9 mouse cellular contexts compared by ENCODE assay signal in the genomic region with DNA sequence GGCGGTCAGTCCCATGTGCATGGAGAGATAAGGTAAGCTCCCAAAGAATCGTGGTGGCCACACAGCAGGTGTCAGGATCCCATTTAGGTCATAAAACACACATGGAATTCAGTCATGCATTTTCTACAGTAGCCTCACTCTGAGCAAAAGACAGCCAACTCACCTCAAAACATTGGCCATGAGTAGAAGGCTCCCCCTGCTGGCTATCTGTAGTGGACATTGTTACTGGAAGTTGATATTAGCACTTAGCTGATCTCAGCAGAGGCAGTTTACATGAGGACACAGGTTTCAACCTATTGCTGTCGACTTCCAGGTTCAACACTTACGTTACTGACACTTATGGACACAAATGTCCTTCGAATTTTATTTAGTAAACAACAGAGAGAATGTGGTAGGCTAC. TPM values are rescaled to one million over a fixed set of nuclear protein-coding genes. Genes with fewer than 3 reads are reported as not detected.
A peak's percentile ranks its signal among the peaks of the same experiment; 100 is the strongest.
DNase-seq lines count a peak whose midpoint lies in the region; ATAC-seq and TF ChIP-seq lines count a peak whose summit lies in the region.
"Had no signal": no experiment of that assay in that cellular context is flagged by ENCODE, and none has a peak within 500 bp of the region (broad histone marks: within the 10 kb centered on the region; RNA-seq: fewer than 3 reads in every experiment).

No protein-coding gene starts in this region.

- DNase-seq in heart, postnatal 10 days = peak; percentile 58 to 83
- DNase-seq in adrenal gland, postnatal 25 days = peak; percentile 52
- peak; percentile 75 for DNase-seq in embryonic facial prominence, embryonic 14.5 days (ENCODE audit: low spot score)
- peak; percentile 47 for DNase-seq in layer of hippocampus, adult 9-11 months
- peak; percentile 76 for DNase-seq in lung, postnatal 0 days (ENCODE audit: low spot score)
- DNase-seq in right cerebral cortex, adult 18-20 months = peak; percentile 49

- WGBS in heart, embryonic 12.5 days = 34% methylated on average over 5 of the region's 5 CpGs
- 33% methylated on average over 5 of the region's 5 CpGs for WGBS in embryonic facial prominence, embryonic 14.5 days
- WGBS in hindbrain, embryonic 16.5 days = 38% methylated on average over 5 of the region's 5 CpGs
- 34% methylated on average over 5 of the region's 5 CpGs for WGBS in lung, postnatal 0 days

- H3K4me3 ChIP-seq in heart, embryonic 12.5 days = no peak overlapping the region
- H3K4me3 ChIP-seq in embryonic facial prominence, embryonic 14.5 days (ENCODE audit: low read depth, low read length) = no peak overlapping the region
- no peak overlapping the region for H3K4me3 ChIP-seq in hindbrain, embryonic 16.5 days (ENCODE audit: low read length)
- no peak overlapping the region for H3K4me3 ChIP-seq in lung, postnatal 0 days (ENCODE audit: low read depth, low read length)
- H3K4me3 ChIP-seq: limb, embryonic 12.5 days had no signal

- 0 out of 2 replicates have a peak, but pooled peaks cover under 1% of the 10 kb centered on the region for H3K4me1 ChIP-seq in heart, embryonic 12.5 days (replicated peaks)
- H3K4me1 ChIP-seq in embryonic facial prominence, embryonic 14.5 days (ENCODE audit: control insufficient read depth, insufficient read depth, low read length) = no peaks in the 10 kb centered on the region
- H3K4me1 ChIP-seq in hindbrain, embryonic 16.5 days (ENCODE audit: control insufficient read depth, insufficient read depth, low read depth, low read length) = no peaks in the 10 kb centered on the region
- no peaks in the 10 kb centered on the region for H3K4me1 ChIP-seq in lung, postnatal 0 days (ENCODE audit: insufficient read depth, low read depth, low read length)
- H3K4me1 ChIP-seq: limb, embryonic 12.5 days had no signal

- H3K27me3 ChIP-seq in heart, embryonic 12.5 days (replicated peaks) = peaks cover 23% of the 10 kb centered on the region
- H3K27me3 ChIP-seq in embryonic facial prominence, embryonic 14.5 days (replicated peaks; ENCODE audit: control insufficient read depth, insufficient read depth, low read length) = peaks cover 11% of the 10 kb centered on the region
- H3K27me3 ChIP-seq in hindbrain, embryonic 16.5 days (replicated peaks; ENCODE audit: control insufficient read depth, insufficient read depth, low read length) = peaks cover 12% of the 10 kb centered on the region
- H3K27me3 ChIP-seq in lung, postnatal 0 days (replicated peaks; ENCODE audit: insufficient read depth, low read length) = peaks cover 9% of the 10 kb centered on the region; the same call in 1 of the 2 replicates

- intact Hi-C loops in heart, postnatal 10 days (cut with DNase I) = loop anchor here (1.0 to 10.0 kb wide), 3 partner anchors 117 to 845 kb away; no protein-coding TSS in a partner anchor

- ATAC-seq in heart, embryonic 12.5 days (ENCODE audit: insufficient number of reproducible peaks, low FRiP score) = no peak
- ATAC-seq in embryonic facial prominence, embryonic 14.5 days (ENCODE audit: low read depth) = peak; percentile 57; the same call in 1 of the 2 replicates
- ATAC-seq in hindbrain, embryonic 16.5 days = peak; percentile 89
- ATAC-seq in lung, postnatal 0 days = no peak

- H3K36me3 ChIP-seq in heart, embryonic 12.5 days = peaks cover 10% of the 10 kb centered on the region
- H3K36me3 ChIP-seq in embryonic facial prominence, embryonic 14.5 days (ENCODE audit: control insufficient read depth, insufficient read depth, low read length) = no peaks in the 10 kb centered on the region; the same call in 1 of the 2 replicates
- H3K36me3 ChIP-seq in hindbrain, embryonic 16.5 days (ENCODE audit: control insufficient read depth, insufficient read depth, low read length) = no peaks in the 10 kb centered on the region; the same call in 1 of the 2 replicates
- no peaks in the 10 kb centered on the region for H3K36me3 ChIP-seq in lung, postnatal 0 days (ENCODE audit: insufficient read depth, low read length)

- H3K9me3 ChIP-seq in heart, embryonic 12.5 days (replicated peaks) = no peaks in the 10 kb centered on the region
- H3K9me3 ChIP-seq in embryonic facial prominence, embryonic 14.5 days (ENCODE audit: control insufficient read depth, low read length) = no peaks in the 10 kb centered on the region
- no peaks in the 10 kb centered on the region for H3K9me3 ChIP-seq in hindbrain, embryonic 16.5 days (ENCODE audit: control insufficient read depth, low read length)
- H3K9me3 ChIP-seq in lung, postnatal 0 days (ENCODE audit: low read length) = no peaks in the 10 kb centered on the region
- H3K9me3 ChIP-seq: limb, embryonic 12.5 days had no signal

- no peak for TF ChIP-seq EP300 in lung, postnatal 0 days (IDR thresholded peaks at IDR 0.05)

- no peak overlapping the region for H3K4me2 ChIP-seq in heart, embryonic 12.5 days
- H3K4me2 ChIP-seq in embryonic facial prominence, embryonic 14.5 days (ENCODE audit: low read depth, low read length) = no peak overlapping the region
- H3K4me2 ChIP-seq in hindbrain, embryonic 16.5 days (ENCODE audit: low read length) = no peak overlapping the region
- H3K4me2 ChIP-seq in lung, postnatal 0 days (replicated peaks; ENCODE audit: low read depth, low read length) = no peak overlapping the region
- H3K4me2 ChIP-seq: limb, embryonic 12.5 days had no signal

- H3K9ac ChIP-seq in heart, embryonic 12.5 days = no peak overlapping the region
- no peak overlapping the region for H3K9ac ChIP-seq in embryonic facial prominence, embryonic 14.5 days (ENCODE audit: low read depth, low read length)
- H3K9ac ChIP-seq in hindbrain, embryonic 16.5 days (ENCODE audit: low read depth, low read length) = no peak overlapping the region
- no peak overlapping the region for H3K9ac ChIP-seq in lung, postnatal 0 days (replicated peaks; ENCODE audit: low read depth)
- H3K9ac ChIP-seq: limb, embryonic 12.5 days had no signal

- TF ChIP-seq CTCF in lung, postnatal 0 days (IDR thresholded peaks at IDR 0.05) = peak; percentile 89

- H3K27ac ChIP-seq in heart, embryonic 12.5 days (ENCODE audit: poor library complexity, severe bottlenecking) = no peak overlapping the region
- H3K27ac ChIP-seq in embryonic facial prominence, embryonic 14.5 days (replicated peaks; ENCODE audit: low read depth, low read length) = no peak overlapping the region
- no peak overlapping the region for H3K27ac ChIP-seq in hindbrain, embryonic 16.5 days (ENCODE audit: low read depth, low read length)
- H3K27ac ChIP-seq in lung, postnatal 0 days (ENCODE audit: low read length) = no peak overlapping the region
- H3K27ac ChIP-seq: limb, embryonic 12.5 days had no signal

RNA-seq across cellular contexts. Expression of a gene that starts 5.9 kb away (rescaled TPM):
- under 1 TPM; 0.34 to 0.35 TPM for total RNA-seq in heart, postnatal 10 days (2021)
- polyA plus RNA-seq in heart, embryonic 12.5 days (2016; fragmentation: Nextera tagmentation; extraction: Ambion mirVana) = 0.14 TPM in 1 of 2 replicates, not detected in the other
- not detected in 2 replicates for total RNA-seq in adrenal gland, postnatal 25 days (2021)
- 4.6 and 5.6 TPM in 2 replicates for polyA plus RNA-seq in embryonic facial prominence, embryonic 14.5 days (2014; fragmentation: Nextera tagmentation; extraction: Ambion mirVana)
- polyA plus RNA-seq in hindbrain, embryonic 16.5 days (2015; fragmentation: Nextera tagmentation; extraction: Ambion mirVana) = 0.80 and 0.84 TPM in 2 replicates
- 0.08 TPM in 1 of 2 replicates, not detected in the other for polyA plus RNA-seq in lung, postnatal 0 days (2015; fragmentation: Nextera tagmentation; extraction: Ambion mirVana)

RNA-seq across cellular contexts. Expression of a gene that starts 21.3 kb away (rescaled TPM):
- total RNA-seq in heart, postnatal 10 days (2021) = 10 to 100 TPM; 43.1 to 44.8 TPM
- polyA plus RNA-seq in heart, embryonic 12.5 days (2016; fragmentation: Nextera tagmentation; extraction: Ambion mirVana) = 107 and 116 TPM in 2 replicates
- total RNA-seq in adrenal gland, postnatal 25 days (2021) = 50.2 and 66.6 TPM in 2 replicates
- polyA plus RNA-seq in embryonic facial prominence, embryonic 14.5 days (2014; fragmentation: Nextera tagmentation; extraction: Ambion mirVana) = 145 and 153 TPM in 2 replicates
- 106 and 115 TPM in 2 replicates for polyA plus RNA-seq in hindbrain, embryonic 16.5 days (2015; fragmentation: Nextera tagmentation; extraction: Ambion mirVana)
- 85.4 and 88.8 TPM in 2 replicates for polyA plus RNA-seq in lung, postnatal 0 days (2015; fragmentation: Nextera tagmentation; extraction: Ambion mirVana)

RNA-seq across cellular contexts. Expression of a gene that starts 21.4 kb away (rescaled TPM):
- 1 to 10 TPM; 2.6 to 2.8 TPM for total RNA-seq in heart, postnatal 10 days (2021)
- 8.1 and 10.5 TPM in 2 replicates for polyA plus RNA-seq in heart, embryonic 12.5 days (2016; fragmentation: Nextera tagmentation; extraction: Ambion mirVana)
- 2.9 and 3.0 TPM in 2 replicates for total RNA-seq in adrenal gland, postnatal 25 days (2021)
- polyA plus RNA-seq in embryonic facial prominence, embryonic 14.5 days (2014; fragmentation: Nextera tagmentation; extraction: Ambion mirVana) = 9.9 and 11.9 TPM in 2 replicates
- polyA plus RNA-seq in hindbrain, embryonic 16.5 days (2015; fragmentation: Nextera tagmentation; extraction: Ambion mirVana) = 47.6 and 55.2 TPM in 2 replicates
- polyA plus RNA-seq in lung, postnatal 0 days (2015; fragmentation: Nextera tagmentation; extraction: Ambion mirVana) = 13.9 and 15.0 TPM in 2 replicates

Comparison
In these comparisons a context has a peak if more than half of its experiments do, and no peak if none do; other contexts are left out.
1. ATAC-seq: peak in embryonic facial prominence, embryonic 14.5 days (single experiment) and hindbrain, embryonic 16.5 days (single experiment); none in heart, embryonic 12.5 days (single experiment) and lung, postnatal 0 days (single experiment).
2. Peak in every context shown above with its lines, with median percentiles within 50 percentile points of each other: DNase-seq.